In the genomic region with DNA sequence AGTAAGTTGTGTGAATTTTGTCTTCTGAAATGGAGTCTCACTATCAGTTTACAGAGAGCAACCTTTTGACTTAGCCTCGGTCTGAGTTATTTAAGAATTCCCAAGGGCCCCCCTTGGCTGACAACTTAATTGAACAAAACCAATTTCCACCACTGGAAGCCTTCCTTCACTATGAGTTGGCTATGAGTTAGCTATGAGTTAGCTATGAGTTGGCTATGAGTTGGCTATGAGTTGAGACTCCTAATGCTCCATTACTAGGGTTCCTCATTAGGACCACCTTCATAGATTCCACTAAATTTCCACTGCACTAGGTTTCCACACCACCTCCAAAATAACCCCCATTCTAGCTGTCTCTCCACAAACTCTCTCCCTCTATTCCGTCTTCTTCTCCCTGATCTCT, we compare ENCODE assay signal across 25 mouse cellular contexts.
"Had no signal": no experiment of that assay in that cellular context is flagged by ENCODE, and none has a peak within 500 bp of the region (broad histone marks: within the 10 kb centered on the region; RNA-seq: fewer than 3 reads in every experiment).

No protein-coding gene starts in this region.

- H3K4me1 ChIP-seq: embryonic facial prominence, embryonic 10.5 days; embryonic facial prominence, embryonic 12.5 days; embryonic facial prominence, embryonic 13.5 days; embryonic facial prominence, embryonic 15.5 days; forebrain, embryonic 12.5 days; heart, embryonic 10.5 days; heart, embryonic 12.5 days had no signal

- H3K4me3 ChIP-seq: embryonic facial prominence, embryonic 10.5 days; embryonic facial prominence, embryonic 12.5 days; embryonic facial prominence, embryonic 13.5 days; embryonic facial prominence, embryonic 15.5 days; erythroblast, embryonic 14.5 days; forebrain, embryonic 10.5 days; forebrain, embryonic 12.5 days; forebrain, embryonic 13.5 days; forebrain, embryonic 15.5 days; gastrocnemius, adult 2 months; heart, adult 2 months; heart, embryonic 10.5 days; heart, embryonic 12.5 days had no signal

- DNase-seq: cerebellum, adult 9-11 months; cerebellum, postnatal 10 days; cerebellum, postnatal 14 days; cerebellum, postnatal 25 days; cerebellum, postnatal 36 days; forebrain, postnatal 0 days; gastrocnemius, adult 2 months; gastrocnemius, postnatal 10 days; gastrocnemius, postnatal 14 days; gastrocnemius, postnatal 25 days; gastrocnemius, postnatal 36 days; heart, adult 11 months; heart, adult 18-20 months; heart, adult 2 months had no signal

- H3K36me3 ChIP-seq: embryonic facial prominence, embryonic 10.5 days; embryonic facial prominence, embryonic 12.5 days; embryonic facial prominence, embryonic 13.5 days; embryonic facial prominence, embryonic 15.5 days; forebrain, embryonic 10.5 days; forebrain, embryonic 12.5 days; forebrain, embryonic 15.5 days; heart, embryonic 10.5 days; heart, embryonic 12.5 days had no signal

- H3K27ac ChIP-seq: embryonic facial prominence, embryonic 10.5 days; embryonic facial prominence, embryonic 12.5 days; embryonic facial prominence, embryonic 13.5 days; embryonic facial prominence, embryonic 15.5 days; forebrain, embryonic 10.5 days; forebrain, embryonic 12.5 days; forebrain, embryonic 13.5 days; forebrain, embryonic 15.5 days; gastrocnemius, adult 2 months; heart, adult 2 months; heart, embryonic 10.5 days had no signal

- H3K27me3 ChIP-seq: embryonic facial prominence, embryonic 12.5 days; embryonic facial prominence, embryonic 13.5 days; embryonic facial prominence, embryonic 15.5 days; forebrain, embryonic 12.5 days; forebrain, embryonic 13.5 days; forebrain, embryonic 15.5 days; heart, embryonic 12.5 days had no signal
